Mouse (Mus musculus): ENCODE data around the gene Nup50.

The Nup50 gene

DNA sequence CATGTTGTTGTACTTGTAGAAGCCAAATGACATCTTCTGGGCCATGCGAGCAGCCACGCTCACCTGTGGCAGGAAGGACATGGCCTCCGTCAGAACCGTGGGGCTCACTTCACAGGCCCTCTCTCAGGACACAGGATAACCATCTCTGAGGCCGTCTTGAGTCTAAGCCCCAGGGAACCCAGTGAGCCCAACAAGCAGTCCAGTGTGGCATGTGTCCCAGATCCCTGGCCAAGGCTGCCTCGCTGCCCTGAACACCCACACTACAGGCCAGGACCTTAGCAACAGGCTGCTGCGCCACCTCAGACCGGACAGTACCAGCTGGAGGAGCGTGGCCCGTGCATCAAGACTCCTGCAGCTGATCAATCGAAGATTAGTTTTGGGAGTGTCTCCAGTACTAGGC, 30.0 kb downstream of the Nup50 start:
- ATAC-seq (ENCODE audit: low TSS enrichment), result no peak

DNA sequence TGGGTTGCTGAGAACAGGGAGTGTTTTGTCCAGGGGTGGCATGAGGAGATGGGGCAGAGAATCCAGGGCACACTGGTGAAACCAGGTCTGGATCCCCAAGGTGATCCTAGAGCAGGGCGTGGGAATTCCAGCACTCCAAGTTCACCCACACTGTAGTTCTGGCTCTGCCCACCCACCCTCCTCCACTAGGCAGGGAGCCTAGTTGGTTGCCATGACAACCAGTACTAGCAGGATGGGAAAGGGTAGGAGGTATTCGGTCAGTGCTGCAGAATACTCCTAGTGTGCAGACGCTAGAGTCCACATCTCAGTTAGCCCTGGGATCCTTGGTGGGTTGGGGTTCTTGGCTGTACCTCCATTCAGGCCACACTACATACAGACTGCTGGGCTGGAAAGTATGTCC, 34.6 kb downstream of the Nup50 start:
- peak; percentile 64 for ATAC-seq (ENCODE audit: low TSS enrichment)

DNA sequence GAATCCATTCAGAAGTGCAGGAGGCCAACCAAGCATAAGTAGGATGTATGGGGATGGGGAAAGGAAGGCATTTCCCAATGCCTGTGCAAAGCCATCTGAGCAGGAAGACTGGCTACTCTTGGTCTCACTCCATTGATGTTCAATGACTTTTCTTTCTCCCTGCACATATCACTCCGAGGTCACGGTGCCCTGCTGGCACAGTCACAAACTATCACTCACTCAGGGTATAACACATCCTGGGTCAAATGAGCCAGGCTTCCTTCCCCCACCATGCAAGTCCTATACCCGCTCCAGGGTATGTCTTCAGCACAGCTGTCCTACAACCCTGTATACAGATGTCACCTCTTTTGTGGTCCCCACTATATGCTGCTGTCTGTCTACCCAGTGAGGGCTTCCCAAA, 35.1 kb downstream of the Nup50 start:
- ATAC-seq (ENCODE audit: low TSS enrichment), result no peak

DNA sequence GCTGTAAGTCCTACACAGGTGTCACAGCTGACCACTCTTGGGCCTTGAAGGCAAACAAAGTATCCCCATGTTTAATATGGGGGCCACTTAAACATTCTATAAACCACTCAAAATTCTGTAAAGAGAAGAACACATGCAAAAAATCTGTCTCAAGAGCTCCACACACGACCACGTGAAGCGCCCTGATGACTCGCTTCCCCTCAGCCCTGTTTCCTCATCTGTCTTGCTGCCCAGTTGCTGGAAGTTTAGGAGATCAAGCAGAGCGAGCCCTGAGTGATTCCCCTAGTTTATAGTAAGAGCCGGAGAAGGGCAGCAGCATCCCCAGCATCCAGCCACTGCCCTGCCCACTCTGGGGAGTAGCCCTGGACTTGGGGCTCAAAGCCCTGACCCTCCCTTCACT, 36.7 kb downstream of the Nup50 start:
- ATAC-seq (ENCODE audit: low TSS enrichment), result no peak

DNA sequence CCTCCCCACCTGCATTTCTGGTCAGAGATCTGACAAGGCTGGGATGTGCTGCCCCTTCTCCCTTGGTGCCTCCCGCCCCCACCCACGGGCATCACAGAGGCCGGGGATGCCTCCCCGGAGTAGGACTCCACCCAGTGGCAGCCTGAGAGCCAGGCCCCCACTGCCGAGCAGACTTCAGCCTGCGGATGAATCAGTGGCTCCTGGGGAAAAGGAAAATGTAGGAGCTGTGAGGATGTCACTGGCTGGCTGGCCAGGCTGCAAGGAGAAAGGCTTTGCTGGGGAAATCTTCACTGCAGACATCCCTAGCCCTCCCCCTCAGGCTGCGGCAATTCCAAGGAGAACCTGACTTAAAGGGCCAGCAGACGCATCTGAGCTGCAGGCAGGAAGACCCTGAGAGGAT, 37.5 kb downstream of the Nup50 start:
- peak; percentile 68 for ATAC-seq (ENCODE audit: low TSS enrichment)

DNA sequence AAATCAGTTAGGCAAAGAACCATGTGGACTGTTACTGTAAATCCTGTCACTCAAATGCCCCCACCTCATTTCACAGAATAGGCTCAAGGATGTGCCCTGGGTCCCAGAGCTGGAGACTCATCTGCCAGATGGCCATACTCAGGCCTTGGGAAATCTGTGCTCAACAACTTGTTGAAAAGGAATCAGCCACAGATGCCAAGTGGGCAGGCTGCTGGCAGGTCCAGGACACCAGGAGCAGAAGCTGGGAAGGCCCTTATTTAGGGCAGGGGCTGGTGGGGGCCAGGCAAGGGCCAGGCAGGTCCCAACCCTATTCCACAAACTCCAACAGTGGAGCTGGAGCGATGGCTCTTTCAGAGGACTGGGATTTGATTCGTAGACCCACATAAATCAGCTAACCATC, 39.3 kb downstream of the Nup50 start:
- ATAC-seq (ENCODE audit: low TSS enrichment), result no peak

DNA sequence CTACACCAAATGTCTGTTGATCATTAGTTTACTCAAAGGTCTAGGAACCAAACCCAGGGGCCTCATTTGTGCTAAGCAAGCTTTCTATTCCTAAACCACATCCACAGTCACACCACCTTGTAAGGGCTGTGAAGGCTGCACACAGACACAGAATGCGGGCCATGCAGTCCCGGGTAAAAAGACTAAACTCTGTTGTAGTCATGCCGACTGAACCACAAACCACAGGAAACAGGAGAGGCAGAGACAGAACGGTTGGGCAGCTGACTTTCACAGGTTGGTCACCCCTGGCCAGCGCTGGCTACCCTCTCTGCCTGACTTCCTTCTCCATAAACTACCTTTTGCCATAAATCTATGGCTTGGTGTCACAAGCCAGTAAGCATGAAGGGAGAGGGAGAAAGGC, 41.6 kb downstream of the Nup50 start:
- no peak for ATAC-seq (ENCODE audit: low TSS enrichment)

DNA sequence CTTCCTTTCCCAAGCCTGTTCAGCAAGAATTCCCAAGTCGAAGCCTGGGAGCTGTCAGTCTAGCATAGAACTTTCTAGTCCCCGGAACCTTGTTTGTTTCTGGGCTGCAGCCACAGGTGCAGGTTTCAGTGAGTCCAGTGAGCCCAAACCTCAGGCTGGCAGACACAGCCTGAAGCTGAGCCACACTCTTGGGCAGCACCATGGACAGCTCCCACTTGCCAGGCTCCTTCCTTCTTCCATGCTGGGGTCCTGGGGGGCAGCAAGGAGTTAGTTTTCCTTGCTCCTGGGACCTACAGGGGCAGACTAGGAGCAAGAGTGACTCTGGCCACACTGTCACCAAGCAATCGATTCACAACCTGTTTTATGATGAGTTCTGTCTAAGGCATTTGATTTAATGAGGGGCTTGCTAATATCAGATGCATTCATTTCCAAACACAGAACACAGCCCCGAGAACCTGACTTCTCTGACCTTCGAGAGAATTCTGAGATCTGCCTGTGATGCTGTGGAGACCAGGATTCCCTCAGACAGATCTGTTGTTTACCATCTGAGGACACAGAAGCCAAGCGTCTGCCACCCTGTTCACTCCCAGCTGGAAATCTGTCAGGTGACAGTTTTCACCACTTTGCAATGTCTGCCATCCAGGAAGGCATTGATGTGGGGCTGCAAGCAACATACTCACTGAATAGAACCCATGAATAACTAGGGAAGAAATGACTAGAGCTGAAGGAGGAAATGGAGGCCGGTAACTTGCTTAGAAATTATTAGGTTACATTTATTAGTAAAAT, 42.6 kb downstream of the Nup50 start:
- ATAC-seq (ENCODE audit: low TSS enrichment), result no peak

DNA sequence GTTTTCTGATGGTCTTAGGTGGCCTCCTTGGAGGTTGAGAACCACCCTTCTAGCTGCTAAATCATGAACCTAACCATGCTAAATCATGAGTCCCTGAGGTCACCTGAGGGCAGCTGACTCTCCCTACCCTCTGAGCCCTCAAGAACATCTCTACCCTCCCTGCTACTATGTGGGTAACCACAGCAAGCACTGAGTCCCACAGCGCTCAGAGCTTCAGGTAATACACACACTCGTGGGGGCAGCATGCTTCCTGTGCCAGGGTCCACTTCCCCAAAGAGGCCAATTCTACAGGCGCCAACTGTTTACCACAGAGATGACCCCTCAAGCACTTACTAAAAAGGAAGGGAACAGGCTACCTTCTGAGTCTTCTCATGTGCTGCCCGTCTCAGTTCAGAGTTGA, 45.3 kb downstream of the Nup50 start:
- no peak for ATAC-seq (ENCODE audit: low TSS enrichment)

DNA sequence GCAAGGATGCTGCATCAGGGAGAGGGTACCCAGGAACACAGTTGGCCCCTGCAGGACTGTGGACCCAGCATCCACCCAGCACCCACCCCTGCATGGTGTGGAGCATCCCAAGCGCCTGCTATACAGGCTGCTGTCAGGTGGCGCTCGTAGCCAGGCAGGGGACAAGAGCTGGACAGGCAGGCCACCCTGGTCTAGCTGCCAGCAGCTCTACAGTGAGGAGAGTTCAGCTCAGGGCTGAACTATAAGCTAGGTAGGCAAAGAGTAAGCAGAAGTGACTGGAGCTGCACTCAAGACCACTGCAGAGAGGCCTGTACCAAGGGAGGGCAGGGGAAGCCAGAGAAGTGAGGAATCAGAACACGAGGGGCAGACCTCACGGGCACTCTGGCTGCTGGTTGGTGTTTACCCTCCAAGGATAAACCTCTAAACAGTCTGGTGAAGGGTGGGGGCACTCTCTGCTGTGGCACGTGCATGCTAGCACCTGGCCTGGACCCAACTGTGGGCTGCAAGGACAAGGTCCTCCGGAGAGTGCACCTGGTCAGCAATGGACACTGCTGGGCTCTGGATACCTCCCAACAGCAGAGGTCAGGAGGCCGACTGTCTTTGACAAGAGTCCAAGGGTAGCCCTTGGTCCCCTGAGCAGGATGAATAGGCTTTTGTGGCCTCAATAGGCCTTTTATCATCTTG, 49.8 kb downstream of the Nup50 start:
- ATAC-seq (ENCODE audit: low TSS enrichment), result 0 out of 2 replicates have a peak, but pooled peaks have one; percentile 1

DNA sequence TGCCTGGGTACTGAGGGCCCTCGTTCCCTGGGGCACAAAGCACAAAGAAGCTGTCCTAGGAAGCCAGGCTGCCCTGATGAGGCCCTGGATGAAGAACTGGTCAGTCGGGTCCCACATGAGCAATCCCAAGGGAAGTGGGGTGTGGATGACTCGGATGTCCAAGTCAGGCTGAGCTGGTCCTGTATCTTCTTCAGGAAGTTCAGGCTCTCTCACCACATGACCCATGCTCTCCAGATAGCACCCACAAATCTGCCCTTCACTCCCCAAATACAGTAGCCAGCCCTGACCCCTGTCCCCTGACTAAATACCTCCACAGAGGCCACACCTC, 50.3 kb downstream of the Nup50 start:
- peak; percentile 36 for ATAC-seq (ENCODE audit: low TSS enrichment)

DNA sequence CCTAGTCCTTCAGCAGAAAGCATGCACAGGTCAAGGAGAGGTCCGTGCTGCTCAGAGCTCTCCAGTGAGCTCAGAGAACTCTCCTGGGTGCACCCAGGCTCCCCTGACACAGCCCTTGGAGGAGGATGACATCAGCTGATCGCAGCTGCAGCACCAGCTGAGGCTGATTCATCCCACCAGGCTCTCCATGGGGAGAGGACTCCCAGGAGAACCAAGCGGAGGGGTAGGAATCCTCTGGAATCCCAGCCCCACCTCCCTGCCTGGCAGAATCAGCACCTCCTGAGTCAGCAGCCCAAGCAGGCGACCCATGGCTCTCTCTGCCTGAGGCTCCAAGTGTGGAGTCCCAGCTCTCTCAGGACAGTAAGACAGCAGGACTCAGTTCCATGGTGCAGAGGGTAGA, 52.5 kb downstream of the Nup50 start:
- peak; percentile 91 for ATAC-seq (ENCODE audit: low TSS enrichment)

DNA sequence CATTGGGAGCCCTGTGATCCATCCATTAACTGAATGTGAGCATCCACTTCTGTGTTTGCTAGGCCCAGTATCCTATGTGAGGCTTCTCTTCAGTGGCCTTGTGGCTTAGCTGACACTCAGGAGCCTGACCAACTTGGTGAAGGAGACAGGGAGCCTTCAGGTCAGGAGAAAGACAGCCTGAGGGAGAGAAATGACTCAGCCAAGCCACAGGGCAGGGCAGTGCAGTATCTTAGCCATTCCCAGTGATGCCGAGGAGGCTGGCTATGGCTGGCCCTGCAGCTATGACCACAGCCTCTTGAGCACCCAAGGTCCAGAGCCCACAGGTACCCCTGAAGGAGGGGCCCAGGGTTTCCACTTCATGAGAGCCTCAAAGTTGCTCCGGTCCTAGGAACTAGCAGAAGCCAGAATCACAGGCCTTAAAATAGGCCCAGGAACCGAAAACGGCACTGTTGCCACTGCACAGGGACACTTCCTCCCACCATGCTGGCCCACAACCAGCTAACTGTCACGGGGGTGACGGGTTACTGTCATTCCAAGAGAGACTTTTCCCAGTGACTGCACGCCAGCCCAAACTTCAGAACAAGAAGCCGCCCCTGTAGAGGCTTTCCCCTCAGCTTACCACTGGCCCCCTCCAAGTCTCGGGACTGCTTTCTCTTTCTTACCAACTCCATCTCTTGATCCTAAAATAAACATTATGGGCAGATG, 58.5 kb downstream of the Nup50 start:
- ATAC-seq (ENCODE audit: low TSS enrichment), result peak; percentile 56; the same call in 1 of the 2 replicates

DNA sequence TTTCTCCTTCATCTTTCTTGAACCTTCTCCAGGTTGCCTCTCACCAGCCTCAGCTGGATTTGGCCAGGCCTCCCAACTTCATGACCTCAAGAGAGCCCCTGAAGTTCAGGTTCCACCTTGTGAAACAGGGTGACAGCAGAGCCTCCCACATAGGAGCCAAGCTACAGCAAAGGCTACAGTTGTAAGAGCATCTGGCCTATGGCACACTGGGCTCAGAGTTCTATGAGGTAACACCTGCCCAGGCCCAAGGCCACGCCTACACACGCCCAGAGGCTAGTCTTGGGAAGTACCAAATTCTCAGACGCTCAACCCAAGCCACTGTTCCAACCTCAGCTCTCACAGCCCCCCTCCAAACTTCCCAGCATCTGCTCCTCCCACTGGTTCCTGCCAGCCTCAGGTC, 59.7 kb downstream of the Nup50 start:
- ATAC-seq (ENCODE audit: low TSS enrichment), result no peak

DNA sequence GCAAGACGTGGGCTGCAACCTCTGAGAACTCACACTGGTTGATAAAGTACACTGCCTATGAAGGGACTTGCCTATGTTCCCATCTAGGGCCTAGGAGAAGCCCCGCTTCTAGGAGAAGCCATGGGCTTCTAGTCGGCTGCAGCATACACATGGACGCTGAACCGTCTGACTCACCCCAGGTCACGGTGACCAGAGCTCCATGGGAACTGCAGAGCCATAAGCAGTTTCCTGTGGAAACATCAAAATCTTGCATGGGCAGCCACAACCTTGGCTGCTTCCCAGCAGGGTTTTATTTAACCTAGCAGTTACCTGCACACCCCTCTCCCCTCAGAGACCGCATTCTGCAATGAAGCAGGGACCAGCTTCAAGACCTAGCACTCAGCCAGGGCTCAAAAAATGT, 60.5 kb downstream of the Nup50 start:
- no peak for ATAC-seq (ENCODE audit: low TSS enrichment)

DNA sequence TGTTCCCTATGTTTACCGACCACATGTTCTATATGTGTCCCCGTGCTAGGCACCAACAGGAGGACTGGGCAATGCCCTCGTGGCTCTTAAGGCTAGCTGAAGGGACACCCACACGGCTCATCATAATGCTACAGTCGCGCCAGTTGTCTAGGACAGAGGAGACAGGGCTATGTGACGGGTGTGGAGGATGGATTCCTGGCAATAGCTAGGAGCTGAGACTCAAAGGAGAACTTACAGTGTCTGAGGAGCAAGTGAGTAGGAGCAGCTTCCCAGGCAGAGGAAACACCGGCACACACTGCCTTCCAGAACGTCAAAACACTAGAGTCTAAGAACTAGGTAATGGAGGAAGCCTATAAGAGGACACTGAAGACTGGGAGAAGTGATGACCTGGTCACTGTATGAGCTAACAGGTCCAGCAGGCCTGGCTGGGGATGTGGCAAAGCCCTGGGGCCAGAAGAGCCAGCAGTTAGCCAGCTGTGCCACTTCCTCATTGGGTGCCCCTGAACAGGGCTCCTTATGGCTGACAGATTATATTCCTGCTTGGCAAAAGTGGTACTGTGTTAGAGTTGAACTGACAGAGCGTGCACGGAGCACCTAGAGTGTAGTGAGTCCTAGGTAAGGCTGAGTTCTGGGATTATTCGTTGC, 62.4 kb downstream of the Nup50 start:
- ATAC-seq (ENCODE audit: low TSS enrichment), result peak; percentile 38

DNA sequence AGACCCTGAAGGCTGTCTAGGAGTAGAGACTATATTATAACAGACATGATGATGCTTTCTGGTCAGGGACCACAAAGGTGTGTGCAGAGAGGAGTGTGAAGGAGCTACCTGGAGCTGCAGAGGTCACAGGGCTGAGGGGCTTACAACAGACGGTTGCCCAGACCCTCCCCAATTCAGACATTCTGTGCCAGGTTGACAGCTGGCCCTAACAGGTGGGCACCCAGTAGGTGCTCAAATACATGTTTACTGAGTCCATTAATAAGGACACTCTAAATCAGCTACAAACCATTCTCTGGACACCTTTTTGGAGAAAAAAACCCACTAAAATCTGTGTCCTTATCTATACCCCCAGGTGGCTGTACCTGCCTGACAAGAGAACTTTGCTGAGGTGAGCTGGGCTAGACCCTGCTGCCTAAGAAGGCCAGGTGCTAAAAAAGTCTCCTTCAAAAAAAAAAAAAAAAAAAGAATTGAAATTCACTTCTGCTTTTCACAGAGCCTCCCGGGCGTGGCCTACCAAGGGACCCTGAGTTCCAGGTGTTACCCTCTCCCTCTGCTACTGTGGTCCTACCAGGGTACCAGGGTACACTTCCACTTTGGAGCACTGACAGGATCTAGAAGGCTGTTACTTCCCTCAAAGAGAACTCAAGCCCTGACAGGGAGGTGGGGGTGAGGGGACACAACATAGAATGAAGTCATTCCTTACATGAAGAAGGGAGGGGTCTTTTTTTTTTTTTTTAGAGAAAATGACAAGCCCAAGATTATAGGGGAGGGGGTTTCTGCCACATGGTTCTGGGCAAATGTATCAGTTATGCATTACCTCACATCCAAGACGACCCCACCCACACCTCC, 63.2 kb downstream of the Nup50 start:
- ATAC-seq (ENCODE audit: low TSS enrichment), result no peak

DNA sequence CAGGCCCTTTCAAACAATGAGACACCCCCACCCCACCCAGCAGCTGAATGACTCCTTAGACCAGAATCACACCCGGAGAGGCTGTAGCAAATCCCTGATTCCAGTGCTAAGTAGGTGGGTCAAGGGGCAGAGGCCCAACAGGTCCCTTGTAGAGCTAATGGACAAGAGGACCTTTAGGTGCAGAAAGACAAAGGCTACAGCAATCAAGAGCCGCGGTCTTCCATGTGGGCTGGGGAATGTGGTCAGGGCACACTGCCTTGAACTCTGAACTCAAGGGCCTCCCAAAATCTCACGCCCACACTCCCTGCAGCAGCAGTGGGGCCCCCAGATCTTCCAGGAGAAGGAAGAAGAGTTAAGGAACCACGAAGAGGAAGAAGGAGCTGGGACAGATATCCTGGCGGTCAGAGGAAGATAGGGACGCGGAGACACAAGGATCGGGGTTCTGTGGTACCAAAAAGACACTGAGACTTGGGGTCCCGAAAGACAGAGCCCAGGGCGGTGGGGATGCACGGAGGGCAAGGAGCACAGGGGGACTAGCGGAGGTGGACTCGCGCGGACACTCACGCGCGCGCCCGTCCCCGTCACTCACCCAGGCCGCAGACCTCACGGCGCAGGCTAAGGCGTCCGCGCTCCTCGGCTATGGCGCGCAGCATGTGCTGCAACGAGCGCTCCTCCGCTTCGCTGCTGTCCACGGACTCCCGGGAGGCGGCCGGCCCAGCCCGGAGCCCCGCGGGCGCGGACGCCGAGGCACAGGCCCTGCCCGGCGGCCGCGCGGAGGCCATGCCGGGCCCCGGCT, 64.0 kb downstream of the Nup50 start:
- peak; percentile 14; the same call in 1 of the 2 replicates for ATAC-seq (ENCODE audit: low TSS enrichment)

DNA sequence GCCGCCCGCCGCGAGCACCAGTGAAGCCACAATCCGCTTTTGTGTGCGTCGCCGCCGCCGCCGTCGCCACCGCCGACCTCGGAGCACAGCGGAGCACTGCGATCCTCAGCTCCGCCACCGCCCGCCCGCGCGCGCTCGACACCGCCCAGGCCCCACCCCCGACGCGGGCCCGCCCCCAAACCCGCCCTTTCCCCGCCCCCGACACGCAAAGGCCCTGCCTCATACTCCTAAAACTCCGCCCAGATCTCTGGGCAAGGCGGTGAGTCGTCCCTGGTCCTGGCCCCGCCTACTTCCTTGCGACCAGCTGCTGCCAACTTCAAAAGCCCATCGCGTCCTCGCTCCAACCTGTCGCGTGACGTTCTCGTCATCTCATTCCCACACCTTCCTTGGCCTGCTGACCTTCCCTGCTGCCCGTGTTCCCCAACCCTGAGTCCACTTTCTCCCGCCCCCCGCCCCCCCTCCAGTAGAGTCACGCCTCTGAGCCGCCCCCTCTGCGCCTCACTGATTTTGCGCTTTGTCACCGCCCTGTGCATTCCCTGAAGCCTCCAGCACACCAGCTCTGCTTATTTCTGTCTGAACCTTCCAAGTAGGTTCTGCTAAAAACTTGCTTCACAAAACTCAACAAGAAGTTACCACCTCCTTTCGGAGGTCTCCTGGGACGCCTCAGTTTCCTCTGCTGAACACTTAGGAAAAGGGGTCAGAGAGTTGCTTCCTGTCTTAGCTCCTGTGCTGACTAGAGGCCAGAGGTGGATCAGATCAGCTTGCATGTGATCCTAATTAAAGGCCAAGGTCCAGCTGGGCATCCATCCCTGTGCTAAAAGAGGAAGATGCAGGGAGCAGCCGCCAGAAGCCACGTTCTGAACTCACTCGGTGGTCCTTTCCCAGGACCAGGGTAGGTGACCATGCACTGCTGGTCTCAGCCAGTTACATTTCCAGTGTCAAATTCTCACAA, 64.9 kb downstream of the Nup50 start, which contains the start of gene 5031439G07Rik:
5031439G07Rik (minus strand) TSS at position 678 of the 952 bp plus-strand sequence.
- ATAC-seq (ENCODE audit: low TSS enrichment), result peak; percentile 75
